Mouse (Mus musculus): ENCODE data around the gene Cecr2. TPM values are rescaled to one million over a fixed set of nuclear protein-coding genes. Genes with fewer than 3 reads are reported as not detected.
"Not testable (repeated sequence)": the region's sequence is repeated elsewhere in the genome, so short reads cannot be mapped to it uniquely, and the experiment has no call there.

The Cecr2 gene
- polyA plus RNA-seq, 1 experiment from 2014 or later, result 7.2 TPM

GRCm38 (mm10) chr6:120807738-120808081, 141.5 kb downstream of the Cecr2 start:
- DNase-seq (ENCODE audit: low spot score), result no peak
- H3K4me1 ChIP-seq (ENCODE audit: control insufficient read depth, insufficient read depth, low read length), result no peaks in the 10 kb centered on the region
- H3K9me3 ChIP-seq (replicated peaks; ENCODE audit: control insufficient read depth, low read length), result no peaks in the 10 kb centered on the region
- no peak overlapping the region for H3K9ac ChIP-seq (replicated peaks; ENCODE audit: low read length)
- H3K27ac ChIP-seq (replicated peaks; ENCODE audit: low read depth, low read length), result no peak overlapping the region
- peaks cover 11% of the 10 kb centered on the region for H3K36me3 ChIP-seq (replicated peaks; ENCODE audit: control insufficient read depth, insufficient read depth, low read depth, low read length)
- no peak overlapping the region for H3K4me2 ChIP-seq (ENCODE audit: low read depth, low read length)
- no peaks in the 10 kb centered on the region for H3K27me3 ChIP-seq (ENCODE audit: control insufficient read depth, insufficient read depth, low read length)
- H3K4me3 ChIP-seq (ENCODE audit: low read depth, low read length), result no peak overlapping the region
- 94% methylated on average over 4 of the region's 4 CpGs for WGBS
- no peak for ATAC-seq (replicated peaks; ENCODE audit: insufficient number of reproducible peaks, low FRiP score, low TSS enrichment, low read depth)

- ATAC-seq (replicated peaks; ENCODE audit: insufficient number of reproducible peaks, low FRiP score, low TSS enrichment, low read depth); H3K9ac ChIP-seq (replicated peaks; ENCODE audit: low read length); H3K4me2 ChIP-seq (ENCODE audit: low read depth, low read length); H3K27ac ChIP-seq (replicated peaks; ENCODE audit: low read depth, low read length); H3K36me3 ChIP-seq (replicated peaks; ENCODE audit: control insufficient read depth, insufficient read depth, low read depth, low read length); H3K27me3 ChIP-seq (ENCODE audit: control insufficient read depth, insufficient read depth, low read length); H3K4me3 ChIP-seq (ENCODE audit: low read depth, low read length); H3K4me1 ChIP-seq (ENCODE audit: control insufficient read depth, insufficient read depth, low read length); DNase-seq (ENCODE audit: low spot score); H3K9me3 ChIP-seq (replicated peaks; ENCODE audit: control insufficient read depth, low read length): not testable (repeated sequence)
- WGBS, result 98% methylated on average over 6 of the region's 10 CpGs
These were observed 145.8 kb downstream of the Cecr2 start for GRCm38 (mm10) chr6:120811999-120812398.

GRCm38 (mm10) chr6:120819294-120819693, 153.1 kb downstream of the Cecr2 start:
- 97% methylated on average over 2 of the region's 2 CpGs for WGBS
- no peak for DNase-seq (ENCODE audit: low spot score)
- no peak overlapping the region for H3K9ac ChIP-seq (replicated peaks; ENCODE audit: low read length)
- no peak overlapping the region for H3K27ac ChIP-seq (replicated peaks; ENCODE audit: low read depth, low read length)
- no peaks in the 10 kb centered on the region for H3K4me1 ChIP-seq (ENCODE audit: control insufficient read depth, insufficient read depth, low read length)
- H3K9me3 ChIP-seq (replicated peaks; ENCODE audit: control insufficient read depth, low read length), result no peaks in the 10 kb centered on the region
- peaks cover 10% of the 10 kb centered on the region for H3K36me3 ChIP-seq (replicated peaks; ENCODE audit: control insufficient read depth, insufficient read depth, low read depth, low read length)
- no peak overlapping the region for H3K4me2 ChIP-seq (ENCODE audit: low read depth, low read length)
- no peak for ATAC-seq (replicated peaks; ENCODE audit: insufficient number of reproducible peaks, low FRiP score, low TSS enrichment, low read depth)
- H3K27me3 ChIP-seq (ENCODE audit: control insufficient read depth, insufficient read depth, low read length), result no peaks in the 10 kb centered on the region
- no peak overlapping the region for H3K4me3 ChIP-seq (ENCODE audit: low read depth, low read length)

- no peak overlapping the region for H3K27ac ChIP-seq (replicated peaks; ENCODE audit: low read depth, low read length)
- no peak for DNase-seq (ENCODE audit: low spot score)
- no peaks in the 10 kb centered on the region for H3K4me1 ChIP-seq (ENCODE audit: control insufficient read depth, insufficient read depth, low read length)
- no peak overlapping the region for H3K4me3 ChIP-seq (ENCODE audit: low read depth, low read length)
- WGBS, result 88% methylated on average over 5 of the region's 5 CpGs
- no peak overlapping the region for H3K9ac ChIP-seq (replicated peaks; ENCODE audit: low read length)
- no peak overlapping the region for H3K4me2 ChIP-seq (ENCODE audit: low read depth, low read length)
- H3K27me3 ChIP-seq (ENCODE audit: control insufficient read depth, insufficient read depth, low read length), result no peaks in the 10 kb centered on the region
- no peaks in the 10 kb centered on the region for H3K9me3 ChIP-seq (replicated peaks; ENCODE audit: control insufficient read depth, low read length)
- H3K36me3 ChIP-seq (replicated peaks; ENCODE audit: control insufficient read depth, insufficient read depth, low read depth, low read length), result peaks cover 10% of the 10 kb centered on the region
- no peak for ATAC-seq (replicated peaks; ENCODE audit: insufficient number of reproducible peaks, low FRiP score, low TSS enrichment, low read depth)
These were observed 154.0 kb downstream of the Cecr2 start for GRCm38 (mm10) chr6:120820144-120820543.

Small RNAs within 50 kb of the gene (microRNA-seq; reads per million reads assigned to microRNA genes)
- not detected for gene Gm25193 (ENCODE audit: borderline number of aligned reads)

Other genes starting within 250 kb of the Cecr2 start
- gene Il17ra, start 203.1 kb upstream of the Cecr2 start, polyA plus RNA-seq (2014; fragmentation: Nextera tagmentation; extraction: Ambion mirVana), result 1.9 and 2.0 TPM in 2 replicates
- gene Tmem121b, start 172.6 kb upstream of the Cecr2 start, polyA plus RNA-seq (2014; fragmentation: Nextera tagmentation; extraction: Ambion mirVana), result 0.38 and 0.41 TPM in 2 replicates
- 13.3 and 14.2 TPM in 2 replicates for gene Hdhd5, start 135.1 kb upstream of the Cecr2 start, polyA plus RNA-seq (2014; fragmentation: Nextera tagmentation; extraction: Ambion mirVana)
- gene Slc25a18, start 107.2 kb downstream of the Cecr2 start, polyA plus RNA-seq (2014; fragmentation: Nextera tagmentation; extraction: Ambion mirVana), result 0.21 and 0.36 TPM in 2 replicates
- gene Atp6v1e1, start 156.4 kb downstream of the Cecr2 start, polyA plus RNA-seq (2014; fragmentation: Nextera tagmentation; extraction: Ambion mirVana), result 144 and 147 TPM in 2 replicates
- 36.6 and 40.1 TPM in 2 replicates for gene Bcl2l13, start 169.8 kb downstream of the Cecr2 start, polyA plus RNA-seq (2014; fragmentation: Nextera tagmentation; extraction: Ambion mirVana)